Mouse (Mus musculus): Measurements from ENCODE around the gene Rtl10.

Rtl10 gene

GRCm38 (mm10) chr16:18498558-18498990 is at the start of gene Rtl10, which contains the start of gene Gnb1l:
Gene Rtl10, plus strand, starts transcription at chr16:18498901.
Gene Gnb1l, plus strand, starts transcription at chr16:18498713.
- DNase-seq: peak; percentile 97

- no peak for DNase-seq
These were observed 49.7 kb upstream of the Rtl10 start for GRCm38 (mm10) chr16:18449005-18449404.

- no peak for DNase-seq
These were observed 47.1 kb upstream of the Rtl10 start for GRCm38 (mm10) chr16:18451486-18452181.

- DNase-seq: no peak
These were observed 46.3 kb upstream of the Rtl10 start for GRCm38 (mm10) chr16:18452361-18452862.

- no peak for DNase-seq
These were observed 44.9 kb upstream of the Rtl10 start for GRCm38 (mm10) chr16:18453846-18454245.

GRCm38 (mm10) chr16:18455407-18455806 is 43.3 kb upstream of the Rtl10 start:
- DNase-seq: no peak

GRCm38 (mm10) chr16:18458661-18459060 is 40.0 kb upstream of the Rtl10 start:
- no peak for DNase-seq

- DNase-seq: peak; percentile 38
These were observed 39.3 kb upstream of the Rtl10 start for GRCm38 (mm10) chr16:18459335-18459954.

- peak; percentile 65 for DNase-seq
These were observed 38.7 kb upstream of the Rtl10 start for GRCm38 (mm10) chr16:18459955-18460370.

GRCm38 (mm10) chr16:18460826-18461225 is 37.9 kb upstream of the Rtl10 start:
- DNase-seq: no peak

- no peak for DNase-seq
These were observed 36.7 kb upstream of the Rtl10 start for GRCm38 (mm10) chr16:18462031-18462430.

- no peak for DNase-seq
These were observed 36.1 kb upstream of the Rtl10 start for GRCm38 (mm10) chr16:18462598-18462997.

- no peak for DNase-seq
These were observed 34.4 kb upstream of the Rtl10 start for GRCm38 (mm10) chr16:18464271-18464670.

- DNase-seq: no peak
These were observed 27.9 kb upstream of the Rtl10 start for GRCm38 (mm10) chr16:18470829-18471228.

GRCm38 (mm10) chr16:18471381-18471955 is 27.2 kb upstream of the Rtl10 start:
- no peak for DNase-seq

GRCm38 (mm10) chr16:18471976-18472375 is 26.7 kb upstream of the Rtl10 start:
- DNase-seq: no peak

- DNase-seq: no peak
These were observed 26.3 kb upstream of the Rtl10 start for GRCm38 (mm10) chr16:18472416-18472815.

- DNase-seq: no peak
These were observed 25.7 kb upstream of the Rtl10 start for GRCm38 (mm10) chr16:18472976-18473375.

GRCm38 (mm10) chr16:18474021-18474420 is 24.7 kb upstream of the Rtl10 start:
- DNase-seq: no peak

- DNase-seq: no peak
These were observed 20.7 kb upstream of the Rtl10 start for GRCm38 (mm10) chr16:18477996-18478395.

- no peak for DNase-seq
These were observed 19.0 kb upstream of the Rtl10 start for GRCm38 (mm10) chr16:18479667-18480066.

GRCm38 (mm10) chr16:18480933-18481485 is 17.7 kb upstream of the Rtl10 start:
- DNase-seq: no peak

- no peak for DNase-seq
These were observed 16.3 kb upstream of the Rtl10 start for GRCm38 (mm10) chr16:18482431-18482830.

- no peak for DNase-seq
These were observed 14.9 kb upstream of the Rtl10 start for GRCm38 (mm10) chr16:18483839-18484238.
